Comparison of ENCODE assay signal across 8 mouse cellular contexts in genomic region chr19:44474158-44474557, GRCm38 (mm10). TPM values are rescaled to one million over a fixed set of nuclear protein-coding genes. Genes with fewer than 3 reads are reported as not detected.
A peak's percentile ranks its signal among the peaks of the same experiment; 100 is the strongest.
DNase-seq lines count a peak whose midpoint lies in the region; ATAC-seq and TF ChIP-seq lines count a peak whose summit lies in the region.

No protein-coding gene starts in this region.

- no peak for ATAC-seq in midbrain, embryonic 16.5 days
- ATAC-seq in frontal cortex, adult (ENCODE audit: low TSS enrichment) = peak; percentile 50; the same call in 1 of the 2 replicates
- ATAC-seq in neutrophil, adult 5-6 weeks (ENCODE audit: extremely low read depth, insufficient number of reproducible peaks, low FRiP score, poor library complexity, severe bottlenecking) = peak; percentile 85

- H3K4me2 ChIP-seq in midbrain, embryonic 16.5 days (ENCODE audit: low read length) = no peak overlapping the region

- no peaks in the 10 kb centered on the region for H3K9me3 ChIP-seq in midbrain, embryonic 10.5 days (replicated peaks)
- no peaks in the 10 kb centered on the region for H3K9me3 ChIP-seq in midbrain, embryonic 16.5 days (replicated peaks; ENCODE audit: control insufficient read depth, low read length, poor library complexity, severe bottlenecking)
- H3K9me3 ChIP-seq in limb, embryonic 10.5 days (replicated peaks) = no peaks in the 10 kb centered on the region

- H3K27ac ChIP-seq in midbrain, embryonic 10.5 days (replicated peaks) = no peak overlapping the region
- H3K27ac ChIP-seq in midbrain, embryonic 16.5 days (ENCODE audit: low read length) = no peak overlapping the region
- H3K27ac ChIP-seq in kidney, adult 2 months (ENCODE audit: insufficient read depth, low read depth, low read length) = no peak overlapping the region
- no peak overlapping the region for H3K27ac ChIP-seq in limb, embryonic 10.5 days

- no peak overlapping the region for H3K9ac ChIP-seq in midbrain, embryonic 16.5 days (ENCODE audit: low read depth, low read length)

- no peak overlapping the region for H3K4me3 ChIP-seq in midbrain, embryonic 10.5 days
- no peak overlapping the region for H3K4me3 ChIP-seq in midbrain, embryonic 16.5 days (ENCODE audit: low read depth, low read length)
- H3K4me3 ChIP-seq in kidney, adult 2 months (ENCODE audit: insufficient read depth, low read depth, low read length) = no peak overlapping the region
- no peak overlapping the region for H3K4me3 ChIP-seq in limb, embryonic 10.5 days

- peak; percentile 82 for DNase-seq in midbrain, embryonic 10.5 days (ENCODE audit: low spot score)
- peak; percentile 79 for DNase-seq in c-Kit-positive CD71-negative TER-119-negative erythroid progenitor cells, embryonic 14.5 days (ENCODE audit: low read depth)
- peak; percentile 84 for DNase-seq in kidney, adult 2 months
- peak; percentile 83 for DNase-seq in limb, embryonic 10.5 days (ENCODE audit: low spot score)
- peak; percentile 87 for DNase-seq in testis, postnatal 14 days (ENCODE audit: low spot score)

- no peak for TF ChIP-seq POLR2A in kidney, adult 2 months (IDR thresholded peaks at IDR 0.05; ENCODE audit: low read depth, low read length)

- peak; percentile 99 for TF ChIP-seq CTCF in kidney, adult 2 months (conservative IDR thresholded peaks at IDR 0.05; ENCODE audit: insufficient read depth, insufficient read length, low read depth, low read length)

- no peaks in the 10 kb centered on the region for H3K4me1 ChIP-seq in midbrain, embryonic 10.5 days
- 0 out of 2 replicates have a peak, but pooled peaks cover 4% of the 10 kb centered on the region for H3K4me1 ChIP-seq in midbrain, embryonic 16.5 days (ENCODE audit: control insufficient read depth, insufficient read depth, low read length)
- H3K4me1 ChIP-seq in kidney, adult 2 months (ENCODE audit: control insufficient read depth, insufficient read depth, low read length) = no peaks in the 10 kb centered on the region
- no peaks in the 10 kb centered on the region for H3K4me1 ChIP-seq in limb, embryonic 10.5 days

- H3K27me3 ChIP-seq in midbrain, embryonic 10.5 days (ENCODE audit: low read depth, poor library complexity, severe bottlenecking) = peaks cover 46% of the 10 kb centered on the region
- peaks cover 3% of the 10 kb centered on the region for H3K27me3 ChIP-seq in midbrain, embryonic 16.5 days (ENCODE audit: control insufficient read depth, insufficient read depth, low read depth, low read length)
- H3K27me3 ChIP-seq in kidney, adult 2 months (replicated peaks; ENCODE audit: control insufficient read depth, insufficient read depth, low read length) = no peaks in the 10 kb centered on the region
- no peaks in the 10 kb centered on the region for H3K27me3 ChIP-seq in limb, embryonic 10.5 days (ENCODE audit: low read depth, poor library complexity, severe bottlenecking)

- H3K36me3 ChIP-seq in midbrain, embryonic 10.5 days = no peaks in the 10 kb centered on the region
- no peaks in the 10 kb centered on the region for H3K36me3 ChIP-seq in midbrain, embryonic 16.5 days (ENCODE audit: control insufficient read depth, insufficient read depth, low read length)
- H3K36me3 ChIP-seq in kidney, adult 2 months (ENCODE audit: control insufficient read depth, insufficient read depth, low read length) = no peaks in the 10 kb centered on the region
- no peaks in the 10 kb centered on the region for H3K36me3 ChIP-seq in limb, embryonic 10.5 days

- 2% methylated on average over 10 of the region's 10 CpGs for WGBS in midbrain, embryonic 10.5 days
- 3% methylated on average over 10 of the region's 10 CpGs for WGBS in midbrain, embryonic 16.5 days
- WGBS in kidney, adult 2 months = 6% methylated on average over 10 of the region's 10 CpGs
- WGBS in limb, embryonic 10.5 days = 2% methylated on average over 10 of the region's 10 CpGs

RNA-seq across cellular contexts. Expression of gene Wnt8b, which starts 19.1 kb away (rescaled TPM):
- polyA plus RNA-seq in midbrain, embryonic 10.5 days (2016; fragmentation: Nextera tagmentation; extraction: Ambion mirVana) = 21.2 and 27.7 TPM in 2 replicates
- polyA plus RNA-seq in midbrain, embryonic 16.5 days (2015; fragmentation: Nextera tagmentation; extraction: Ambion mirVana) = 1.2 and 2.1 TPM in 2 replicates
- 0.11 and 0.14 TPM in 2 replicates for polyA plus RNA-seq in kidney, adult 2 months (2012; rRNA removed)
- not detected in 2 replicates for polyA plus RNA-seq in limb, embryonic 10.5 days (2016; fragmentation: Nextera tagmentation; extraction: Ambion mirVana)
- total RNA-seq in neutrophil, adult 5-6 weeks (2017) = not detected in 2 replicates
